Mouse (Mus musculus) CH12.LX (cell line): ENCODE data around the gene Dcdc2b. TPM values are rescaled to one million over a fixed set of nuclear protein-coding genes. Genes with fewer than 3 reads are reported as not detected.
A peak's percentile ranks its signal among the peaks of the same experiment; 100 is the strongest.

Experiments
- DNase-seq: peaks from one replicate; pipeline ENCODE4 v3.0.0-alpha.2; 2013; ENCODE audit errors: extremely low read depth
- H3K27ac ChIP-seq: 2 replicates; pipeline ENCODE4 v1.5.1; 2012; ENCODE audit warnings: low read depth, mild to moderate bottlenecking, control low read depth, moderate library complexity; ENCODE audit not compliant: insufficient read depth
- H3K27me3 ChIP-seq: replicated peaks from 2 replicates; pipeline ENCODE3; 2012; ENCODE audit warnings: inconsistent platforms
- H3K36me3 ChIP-seq, 2 experiments: replicated peaks in 1 of 2; 2 replicates each; pipeline versions ENCODE3 to v1.6.1; 2012; ENCODE audit warnings: inconsistent platforms in 1 of 2, low read length in 1 of 2, mild to moderate bottlenecking in 1 of 2, mixed read lengths in 1 of 2, moderate library complexity in 1 of 2; ENCODE audit not compliant: control insufficient read depth in 1 of 2, insufficient read depth in 1 of 2
- H3K4me1 ChIP-seq, 2 experiments: 2 replicates each; pipeline ENCODE4 v1.6.1; 2012; ENCODE audit warnings: inconsistent platforms in 1 of 2, moderate library complexity in 1 of 2; ENCODE audit not compliant: insufficient read depth in 2 of 2, control insufficient read depth in 1 of 2
- H3K4me2 ChIP-seq: 2 replicates; pipeline ENCODE4 v1.6.1; 2012; ENCODE audit warnings: low read depth, mild to moderate bottlenecking, control low read depth; ENCODE audit not compliant: poor library complexity, insufficient read depth, severe bottlenecking
- H3K4me3 ChIP-seq, 3 experiments: fragments of 150-350 bp in 1 of 3; sonication (generic) in 1 of 3; replicated peaks in 1 of 3; 2 replicates each; pipeline versions ENCODE3 to v1.5.1; 2011 to 2012; ENCODE audit warnings: low read depth in 2 of 3, low read length in 2 of 3, mild to moderate bottlenecking in 2 of 3, moderate library complexity in 2 of 3, control low read depth in 1 of 3, improper control_type of control experiment in 1 of 3, inconsistent platforms in 1 of 3, mixed read lengths in 1 of 3; ENCODE audit not compliant: poor library complexity in 1 of 3
- H3K79me2 ChIP-seq: replicated peaks from 2 replicates; pipeline ENCODE4 v1.6.1; 2012; ENCODE audit warnings: mild to moderate bottlenecking, moderate library complexity; ENCODE audit not compliant: control insufficient read depth, poor library complexity, insufficient read depth, severe bottlenecking; ENCODE audit errors: extremely low read depth
- H3K9ac ChIP-seq: 2 replicates; pipeline ENCODE4 v1.6.1; 2012; ENCODE audit warnings: low read depth, mild to moderate bottlenecking, control low read depth, moderate library complexity; ENCODE audit not compliant: insufficient read depth
- H3K9me3 ChIP-seq: replicated peaks from 2 replicates; pipeline ENCODE3; 2012; ENCODE audit warnings: low read length, inconsistent platforms, mixed read lengths
- BHLHE40 ChIP-seq: IDR thresholded peaks from 2 replicates; pipeline ENCODE4 v1.6.1; 2011; ENCODE audit warnings: mild to moderate bottlenecking, low read depth, low read length, improper control_type of control experiment
- CHD1 ChIP-seq: IDR thresholded peaks from 2 replicates; pipeline ENCODE4 v1.6.1; 2012; ENCODE audit warnings: low read depth, low read length, improper control_type of control experiment, inconsistent platforms
- CHD2 ChIP-seq: IDR thresholded peaks from 2 replicates; pipeline ENCODE4 v1.6.1; 2011; ENCODE audit warnings: low read length, improper control_type of control experiment
- CTCF ChIP-seq, 2 experiments: IDR thresholded peaks in 1 of 2; conservative IDR thresholded peaks in 1 of 2; 2 replicates each; pipeline ENCODE4 v1.5.1; 2011 to 2012; ENCODE audit warnings: low read depth in 2 of 2, low read length in 2 of 2, improper control_type of control experiment in 1 of 2, inconsistent platforms in 1 of 2, mild to moderate bottlenecking in 1 of 2, moderate library complexity in 1 of 2
- E2F4 ChIP-seq: IDR thresholded peaks from 2 replicates; pipeline ENCODE4 v1.6.1; 2011; ENCODE audit warnings: low read depth, low read length, improper control_type of control experiment; ENCODE audit not compliant: insufficient replicate concordance
- ELF1 ChIP-seq: IDR thresholded peaks from 2 replicates; pipeline ENCODE4 v1.6.1; 2014; ENCODE audit warnings: low read depth, mild to moderate bottlenecking, inconsistent platforms, low read length, improper control_type of control experiment
- EP300 ChIP-seq: IDR thresholded peaks from 2 replicates; pipeline ENCODE4 v1.6.1; 2011; ENCODE audit warnings: low read length, improper control_type of control experiment
- ETS1 ChIP-seq: conservative IDR thresholded peaks from 2 replicates; pipeline ENCODE4 v1.6.1; 2012; ENCODE audit warnings: low read depth, mild to moderate bottlenecking, inconsistent platforms, low read length, improper control_type of control experiment, moderate library complexity
- GABPA ChIP-seq: IDR thresholded peaks from 2 replicates; pipeline ENCODE4 v1.6.1; 2012; ENCODE audit warnings: low read depth, low read length, improper control_type of control experiment, inconsistent platforms; ENCODE audit not compliant: insufficient replicate concordance
- HCFC1 ChIP-seq: IDR thresholded peaks from 2 replicates; pipeline ENCODE4 v1.6.1; 2012; ENCODE audit warnings: low read depth, mild to moderate bottlenecking, inconsistent platforms, low read length, improper control_type of control experiment
- IRF4 ChIP-seq: IDR thresholded peaks from 2 replicates; pipeline ENCODE4 v1.6.1; 2014; ENCODE audit warnings: low read depth, mild to moderate bottlenecking, inconsistent platforms, low read length, improper control_type of control experiment
- JUN ChIP-seq: IDR thresholded peaks from 2 replicates; pipeline ENCODE4 v1.6.1; 2011; ENCODE audit warnings: low read depth, mild to moderate bottlenecking, low read length, improper control_type of control experiment, moderate library complexity; ENCODE audit not compliant: insufficient read depth
- JUND ChIP-seq: conservative IDR thresholded peaks from 2 replicates; pipeline ENCODE4 v1.6.1; 2011; ENCODE audit warnings: low read depth, low read length, improper control_type of control experiment
- KAT2A ChIP-seq: IDR thresholded peaks from 2 replicates; pipeline ENCODE4 v1.6.1; 2012; ENCODE audit warnings: low read length, improper control_type of control experiment, inconsistent platforms; ENCODE audit not compliant: insufficient replicate concordance
- MAFK ChIP-seq: IDR thresholded peaks from 2 replicates; pipeline ENCODE4 v1.6.1; 2011; ENCODE audit warnings: low read length, improper control_type of control experiment; ENCODE audit not compliant: insufficient replicate concordance
- MAX ChIP-seq: IDR thresholded peaks from 2 replicates; pipeline ENCODE4 v1.6.1; 2011; ENCODE audit warnings: low read length, improper control_type of control experiment
- MAZ ChIP-seq: IDR thresholded peaks from 2 replicates; pipeline ENCODE4 v1.6.1; 2012; ENCODE audit warnings: low read depth, mild to moderate bottlenecking, inconsistent platforms, low read length, improper control_type of control experiment, moderate library complexity
- MEF2A ChIP-seq: IDR thresholded peaks from 2 replicates; pipeline ENCODE4 v1.6.1; 2014; ENCODE audit warnings: low read depth, mild to moderate bottlenecking, inconsistent platforms, low read length, improper control_type of control experiment, borderline replicate concordance
- MXI1 ChIP-seq: IDR thresholded peaks from 2 replicates; pipeline ENCODE4 v1.6.1; 2011; ENCODE audit warnings: mild to moderate bottlenecking, low read depth, low read length, improper control_type of control experiment
- MYC ChIP-seq: IDR thresholded peaks from 2 replicates; pipeline ENCODE4 v1.6.1; 2011; ENCODE audit warnings: low read depth, mild to moderate bottlenecking, improper control_type of control experiment, low read length
- NELFE ChIP-seq: IDR thresholded peaks from 2 replicates; pipeline ENCODE4 v1.6.1; 2011; ENCODE audit warnings: low read depth, low read length, improper control_type of control experiment
- NRF1 ChIP-seq: IDR thresholded peaks from 2 replicates; pipeline ENCODE4 v1.6.1; 2014; ENCODE audit warnings: low read depth, mild to moderate bottlenecking, inconsistent platforms, low read length, improper control_type of control experiment, moderate library complexity
- PAX5 ChIP-seq: IDR thresholded peaks from 2 replicates; pipeline ENCODE4 v1.6.1; 2012; ENCODE audit warnings: low read length, inconsistent platforms, mixed read lengths
- POLR2A ChIP-seq: IDR thresholded peaks from 2 replicates; pipeline ENCODE4 v1.6.1; 2011; ENCODE audit warnings: low read depth, mild to moderate bottlenecking, improper control_type of control experiment, low read length
- POLR2AphosphoS2 ChIP-seq: IDR thresholded peaks from 2 replicates; pipeline ENCODE4 v1.6.1; 2011; ENCODE audit warnings: low read depth, low read length, improper control_type of control experiment
- RAD21 ChIP-seq: IDR thresholded peaks from 2 replicates; pipeline ENCODE4 v1.6.1; 2011; ENCODE audit warnings: low read depth, mild to moderate bottlenecking, low read length, improper control_type of control experiment, moderate library complexity
- RCOR1 ChIP-seq: conservative IDR thresholded peaks from 2 replicates; pipeline ENCODE4 v1.6.1; 2012; ENCODE audit warnings: low read depth, mild to moderate bottlenecking, inconsistent platforms, low read length, improper control_type of control experiment
- SIN3A ChIP-seq: IDR thresholded peaks from 2 replicates; pipeline ENCODE4 v1.6.1; 2012; ENCODE audit warnings: low read length, improper control_type of control experiment, inconsistent platforms
- SMC3 ChIP-seq: IDR thresholded peaks from 2 replicates; pipeline ENCODE4 v1.6.1; 2011; ENCODE audit warnings: low read depth, low read length, improper control_type of control experiment
- TBP ChIP-seq: conservative IDR thresholded peaks from 2 replicates; pipeline ENCODE4 v1.6.1; 2011; ENCODE audit warnings: low read depth, low read length, improper control_type of control experiment
- TCF12 ChIP-seq: IDR thresholded peaks from 2 replicates; pipeline ENCODE4 v1.6.1; 2014; ENCODE audit warnings: low read depth, mild to moderate bottlenecking, inconsistent platforms, low read length, improper control_type of control experiment
- UBTF ChIP-seq: IDR thresholded peaks from 2 replicates; pipeline ENCODE4 v1.6.1; 2012; ENCODE audit warnings: low read depth, mild to moderate bottlenecking, inconsistent platforms, low read length, improper control_type of control experiment, moderate library complexity
- USF1 ChIP-seq: IDR thresholded peaks from 2 replicates; pipeline ENCODE4 v1.6.1; 2014; ENCODE audit warnings: low read depth, mild to moderate bottlenecking, inconsistent platforms, low read length, improper control_type of control experiment
- USF2 ChIP-seq: conservative IDR thresholded peaks from 2 replicates; pipeline ENCODE4 v1.6.1; 2011; ENCODE audit warnings: low read depth, low read length, improper control_type of control experiment
- ZC3H11A ChIP-seq: IDR thresholded peaks from 2 replicates; pipeline ENCODE4 v1.6.1; 2012; ENCODE audit warnings: low read depth, mild to moderate bottlenecking, inconsistent platforms, low read length, improper control_type of control experiment
- ZKSCAN1 ChIP-seq: IDR thresholded peaks from 2 replicates; pipeline ENCODE4 v1.6.1; 2012; ENCODE audit warnings: low read depth, inconsistent platforms, low read length, improper control_type of control experiment, borderline replicate concordance
- ZMIZ1 ChIP-seq: IDR thresholded peaks from 2 replicates; pipeline ENCODE4 v1.6.1; 2012; ENCODE audit warnings: low read depth, mild to moderate bottlenecking, inconsistent platforms, low read length, improper control_type of control experiment
- ZNF384 ChIP-seq: IDR thresholded peaks from 2 replicates; pipeline ENCODE4 v1.6.1; 2012; ENCODE audit warnings: low read depth, low read length, improper control_type of control experiment, inconsistent platforms
- dilution Hi-C: fragments of 300-500 bp; cut with MboI; formaldehyde crosslinking; loops from 2 replicates; pipeline ENCODE4 v1.14.3; 2020; ENCODE audit warnings: low sequenced_read_pairs; ENCODE audit not compliant: extremely low pct_unique_long_range_greater_than_20kb, extremely low pct_ligation_motif_present
- in situ Hi-C: fragments of 300-500 bp; cut with MboI; formaldehyde crosslinking; loops from 3 replicates; pipeline ENCODE4 v1.14.3; 2019; ENCODE audit warnings: low sequenced_read_pairs, low pct_ligation_motif_present, low pct_unique_long_range_greater_than_20kb, mixed read lengths
- polyA plus RNA-seq: library from polyadenylated mRNA; unstranded; fragments of >175 nt; gene quantifications from 2 replicates; pipeline ENCODE4 v1.2.1, GENCODE M21; 2012; ENCODE audit warnings: low read depth; ENCODE audit not compliant: insufficient read length
- total RNA-seq, 2 experiments: library from RNA; depleted of rRNA; stranded (reverse); fragments of 300-350 nt in 1 of 2; fragments of >200 nt in 1 of 2; gene quantifications; 2 replicates each; pipeline ENCODE4 v1.2.3; 2012 to 2014

Dcdc2b gene
- total and polyA plus RNA-seq, 3 experiments, result 0.66 to 1.6 TPM; not detected in 1

DNA sequence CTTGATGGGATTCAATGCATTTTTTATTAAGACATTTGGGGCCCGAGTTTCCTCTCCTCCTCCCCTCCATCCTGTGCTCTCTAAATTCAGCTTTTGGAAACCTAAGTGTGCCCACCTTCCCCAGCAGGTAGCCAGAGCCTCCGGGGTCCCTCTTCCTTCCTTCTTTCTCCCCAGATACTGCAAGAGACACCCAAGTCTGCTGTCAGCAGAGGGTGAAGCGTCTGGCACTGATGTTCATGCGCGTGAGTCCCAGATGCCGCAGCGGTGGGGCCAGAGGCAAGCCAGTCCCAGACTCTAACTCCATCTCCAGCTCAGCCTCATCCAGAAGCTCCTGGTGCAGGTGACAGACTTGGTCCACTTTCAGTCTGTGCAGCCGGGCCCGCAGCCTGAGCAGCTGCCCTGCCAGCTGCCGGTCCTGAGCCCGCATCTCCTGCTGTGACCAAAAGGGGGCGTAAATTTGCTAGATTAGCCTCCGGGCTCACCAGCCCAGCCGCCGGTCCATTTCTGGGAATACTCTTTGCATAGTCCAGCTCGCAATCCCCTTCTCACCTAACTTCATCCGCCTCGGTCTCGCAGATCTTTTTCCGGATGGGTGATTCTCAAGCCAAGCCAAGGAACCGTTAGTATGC lies 37.1 kb downstream of the Dcdc2b start:
- in situ Hi-C loops, result no loop called here
- TF ChIP-seq MAX, result no peak
- no peak for TF ChIP-seq PAX5
- TF ChIP-seq RAD21, result peak; percentile 60
- TF ChIP-seq ZKSCAN1, result no peak
- no peak for TF ChIP-seq MAZ
- no peak for TF ChIP-seq HCFC1
- TF ChIP-seq TCF12, result peak; percentile 94
- TF ChIP-seq UBTF, result no peak
- TF ChIP-seq BHLHE40, result no peak; the same call in 1 of the 2 replicates
- peak; percentile 61; the same call in 1 of the 2 replicates for TF ChIP-seq MEF2A
- 0 out of 2 replicates have a peak, but pooled peaks have one; percentile 1 for TF ChIP-seq ZC3H11A
- no peak for TF ChIP-seq KAT2A
- TF ChIP-seq MYC, result no peak
- no peak for TF ChIP-seq MAFK
- TF ChIP-seq IRF4, result peak; percentile 51
- TF ChIP-seq ELF1, result no peak
- TF ChIP-seq POLR2A, result no peak
- 0 out of 2 replicates have a peak, but pooled peaks have one; percentile 7 for TF ChIP-seq ZMIZ1
- no peak for TF ChIP-seq RCOR1
- peak; percentile 32; the same call in 1 of the 2 replicates for TF ChIP-seq NRF1
- TF ChIP-seq E2F4, result no peak
- TF ChIP-seq CHD1, result no peak
- no peak for TF ChIP-seq USF1
- TF ChIP-seq GABPA, result no peak
- no peak for TF ChIP-seq MXI1
- TF ChIP-seq SMC3, result peak; percentile 70
- no peak for TF ChIP-seq EP300
- TF ChIP-seq JUN, result no peak
- no peak for TF ChIP-seq USF2
- no peak for TF ChIP-seq SIN3A
- no peak for TF ChIP-seq NELFE
- peak; percentile 33 to 82; a peak in 3 of 4 replicates for TF ChIP-seq CTCF (conservative IDR thresholded peaks at IDR 0.05 in 1 of 2, IDR thresholded peaks at IDR 0.05 in 1 of 2; ENCODE audit: low read depth in 2 of 2, low read length in 2 of 2)
- no peak for TF ChIP-seq JUND
- TF ChIP-seq ZNF384, result no peak
- no peak for TF ChIP-seq POLR2AphosphoS2
- no peak for TF ChIP-seq TBP
- TF ChIP-seq CHD2, result no peak
- peak; percentile 37; the same call in 1 of the 2 replicates for TF ChIP-seq ETS1
- Histone ChIP-seq H3K36me3 (no peaks in the 10 kb centered on the region), H3K9ac (peak overlapping the region; percentile 37), H3K4me2 (peak overlapping the region; percentile 77), H3K79me2 (no peaks in the 10 kb centered on the region), H3K4me3 (peak overlapping the region; percentile 40 to 46 (median 44)), H3K4me1 (peaks cover 32 to 82% of the 10 kb centered on the region in 2 experiments), H3K27me3 (no peaks in the 10 kb centered on the region), H3K27ac (peak overlapping the region; percentile 29), H3K9me3 (no peaks in the 10 kb centered on the region)
- peak; percentile 73 for DNase-seq
- dilution Hi-C loops, result no loop called here
